Mouse (Mus musculus) liver, embryonic 12.5 days (tissue): Measurements from ENCODE around the gene Als2cl. TPM values are rescaled to one million over a fixed set of nuclear protein-coding genes. Genes with fewer than 3 reads are reported as not detected.

ENCODE experiments used
- microRNA-seq: library from miRNA; unstranded; fragments of <30 nt; microRNA quantifications from one replicate; pipeline ENCODE4, GENCODE M21; 2017
- polyA plus RNA-seq: library from polyadenylated mRNA; unstranded; fragments of >200 nt; fragmentation: Nextera tagmentation; extraction: Ambion mirVana; gene quantifications from 2 replicates; pipeline ENCODE4 v1.2.1, GENCODE M21; 2016

The Als2cl gene
- polyA plus RNA-seq, 1 experiment from 2014 or later = 2.4 TPM

Small RNA genes within 50 kb of the gene (microRNA-seq; reads per million reads assigned to microRNA genes)
- gene Gm24269 = not detected

Other genes starting within 250 kb of the Als2cl start
- gene Nbeal2, start 225.7 kb upstream of the Als2cl start, polyA plus RNA-seq = 4.7 and 4.9 TPM in 2 replicates
- 103 and 105 TPM in 2 replicates for gene Ccdc12, start 223.4 kb upstream of the Als2cl start, polyA plus RNA-seq
- gene Myl3, start 138.0 kb upstream of the Als2cl start, polyA plus RNA-seq = 0.48 and 1.6 TPM in 2 replicates
- 7.8 and 9.1 TPM in 2 replicates for gene Pth1r, start 132.7 kb upstream of the Als2cl start, polyA plus RNA-seq
- gene Prss42, start 81.7 kb upstream of the Als2cl start, polyA plus RNA-seq = not detected in 2 replicates
- gene Prss44, start 65.9 kb upstream of the Als2cl start, polyA plus RNA-seq = not detected in 2 replicates
- gene Prss43, start 53.2 kb upstream of the Als2cl start, polyA plus RNA-seq = not detected in 2 replicates
- gene Prss45, start 45.3 kb upstream of the Als2cl start, polyA plus RNA-seq = not detected in 2 replicates
- not detected in 2 replicates for gene Prss46, start 35.4 kb upstream of the Als2cl start, polyA plus RNA-seq
- gene Prss50, start 21.9 kb upstream of the Als2cl start, polyA plus RNA-seq = 27.5 and 30.9 TPM in 2 replicates
- gene Tmie, start 243 bp downstream of the Als2cl start, polyA plus RNA-seq = 1.4 and 1.6 TPM in 2 replicates
- gene Fam240a, start 37.0 kb downstream of the Als2cl start, polyA plus RNA-seq = not detected in 2 replicates
- not detected in 2 replicates for gene Tdgf1, start 66.3 kb downstream of the Als2cl start, polyA plus RNA-seq
- 0.12 and 0.26 TPM in 2 replicates for gene Lrrc2, start 71.7 kb downstream of the Als2cl start, polyA plus RNA-seq
- 6.7 and 8.1 TPM in 2 replicates for gene Rtp3, start 110.7 kb downstream of the Als2cl start, polyA plus RNA-seq
- gene Ltf, start 139.4 kb downstream of the Als2cl start, polyA plus RNA-seq = 17.0 and 18.7 TPM in 2 replicates
- 12.2 and 13.4 TPM in 2 replicates for gene Ccrl2, start 177.6 kb downstream of the Als2cl start, polyA plus RNA-seq
- 29.5 and 30.6 TPM in 2 replicates for gene Lrrfip2, start 237.7 kb downstream of the Als2cl start, polyA plus RNA-seq